Mouse (Mus musculus) lung, postnatal 14 days (tissue): ENCODE measurements around the gene Dhdds.
"Not testable (repeated sequence)": the region's sequence is repeated elsewhere in the genome, so short reads cannot be mapped to it uniquely, and the experiment has no call there.

ENCODE experiments used
- DNase-seq: peaks from one replicate; pipeline ENCODE4 v3.0.0; 2021

The Dhdds gene

GRCm38 (mm10) chr4:134002903-134003302 lies 2.2 kb upstream of the Dhdds start:
- no peak for DNase-seq

- no peak for DNase-seq
Measured at GRCm38 (mm10) chr4:134002246-134002645, 1.5 kb upstream of the Dhdds start.

- no peak for DNase-seq
Measured at GRCm38 (mm10) chr4:134001710-134002109, 992 bp upstream of the Dhdds start.

- DNase-seq = no peak
Measured at GRCm38 (mm10) chr4:133994697-133995096, 6.0 kb downstream of the Dhdds start.

GRCm38 (mm10) chr4:133991087-133991660 lies 9.5 kb downstream of the Dhdds start:
- no peak for DNase-seq

GRCm38 (mm10) chr4:133990035-133990434 lies 10.7 kb downstream of the Dhdds start:
- no peak for DNase-seq

GRCm38 (mm10) chr4:133988289-133988688 lies 12.4 kb downstream of the Dhdds start:
- not testable (repeated sequence) for DNase-seq

- DNase-seq = no peak
Measured at GRCm38 (mm10) chr4:133982936-133983335, 17.8 kb downstream of the Dhdds start.

GRCm38 (mm10) chr4:133980496-133980895 lies 20.2 kb downstream of the Dhdds start:
- DNase-seq = no peak

- DNase-seq = no peak
Measured at GRCm38 (mm10) chr4:133978021-133978711, 22.6 kb downstream of the Dhdds start.

GRCm38 (mm10) chr4:133971741-133972140 lies 29.0 kb downstream of the Dhdds start:
- DNase-seq = no peak

- DNase-seq = no peak
Measured at GRCm38 (mm10) chr4:133970876-133971275, 29.8 kb downstream of the Dhdds start.

GRCm38 (mm10) chr4:133970196-133970595 lies 30.5 kb downstream of the Dhdds start:
- no peak for DNase-seq

GRCm38 (mm10) chr4:133969114-133969770 lies 31.5 kb downstream of the Dhdds start:
- no peak for DNase-seq

GRCm38 (mm10) chr4:133968150-133968921 lies 32.4 kb downstream of the Dhdds start, which contains the start of gene Hmgn2:
Gene Hmgn2, minus strand, starts transcription at chr4:133968650.
- peak; percentile 33 for DNase-seq

GRCm38 (mm10) chr4:133967866-133968149 lies 32.9 kb downstream of the Dhdds start:
- DNase-seq = peak; percentile 91

GRCm38 (mm10) chr4:133967138-133967865 lies 33.4 kb downstream of the Dhdds start:
- DNase-seq = peak; percentile 98

- DNase-seq = no peak
Measured at GRCm38 (mm10) chr4:133966271-133966940, 34.3 kb downstream of the Dhdds start.

GRCm38 (mm10) chr4:133962566-133962965 lies 38.2 kb downstream of the Dhdds start:
- no peak for DNase-seq

- DNase-seq = no peak
Measured at GRCm38 (mm10) chr4:133958884-133959283, 41.8 kb downstream of the Dhdds start.

- no peak for DNase-seq
Measured at GRCm38 (mm10) chr4:133956358-133956757, 44.4 kb downstream of the Dhdds start.

- DNase-seq = no peak
Measured at GRCm38 (mm10) chr4:133946736-133947135, 54.0 kb downstream of the Dhdds start.
